In the genomic region with DNA sequence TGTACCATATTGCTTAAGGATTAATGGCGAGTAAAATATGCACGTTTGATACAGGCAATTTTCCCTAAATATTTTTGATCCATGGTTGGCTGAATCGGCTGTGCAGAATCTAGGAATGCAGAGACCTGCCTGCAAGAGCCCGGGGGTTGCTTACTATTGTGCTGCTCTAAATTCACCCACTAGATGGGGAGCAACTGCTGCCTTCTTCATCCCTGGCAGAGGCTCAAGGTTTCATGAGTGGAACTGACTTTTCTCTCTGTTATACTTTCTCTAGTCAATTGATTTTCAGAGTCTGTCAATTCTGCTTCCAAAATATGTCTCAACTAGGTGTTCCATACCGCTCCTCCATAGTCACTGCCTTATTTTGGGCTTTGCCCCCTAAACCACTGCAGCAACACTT, we compare ENCODE assay signal across 10 mouse cellular contexts.
A peak's percentile ranks its signal among the peaks of the same experiment; 100 is the strongest.
DNase-seq lines count a peak whose midpoint lies in the region; ATAC-seq and TF ChIP-seq lines count a peak whose summit lies in the region.
"Had no signal": no experiment of that assay in that cellular context is flagged by ENCODE, and none has a peak within 500 bp of the region (broad histone marks: within the 10 kb centered on the region; RNA-seq: fewer than 3 reads in every experiment).

No protein-coding gene starts in this region.

- TF ChIP-seq CTCF in hindbrain, postnatal 0 days (IDR thresholded peaks at IDR 0.05; ENCODE audit: low read depth): peak; percentile 71
- TF ChIP-seq CTCF in kidney, postnatal 0 days (IDR thresholded peaks at IDR 0.05; ENCODE audit: low read depth): peak; percentile 72

- H3K27ac ChIP-seq in hindbrain, postnatal 0 days: no peak overlapping the region
- no peak overlapping the region for H3K27ac ChIP-seq in hindbrain, embryonic 11.5 days (ENCODE audit: low read depth, low read length)
- H3K27ac ChIP-seq in kidney, postnatal 0 days: no peak overlapping the region
- H3K27ac ChIP-seq: embryonic facial prominence, embryonic 13.5 days; limb, embryonic 12.5 days had no signal

- 0 out of 2 replicates have a peak, but pooled peaks have one; percentile 47 for ATAC-seq in hindbrain, postnatal 0 days
- ATAC-seq in hindbrain, embryonic 11.5 days (ENCODE audit: low FRiP score): no peak
- ATAC-seq in kidney, postnatal 0 days (replicated peaks; ENCODE audit: low FRiP score, low read depth): no peak
- ATAC-seq: activated CD4-positive, CD25-positive, alpha-beta regulatory T cell, adult 4 months had no signal

- peak; percentile 75 for DNase-seq in hindbrain, postnatal 0 days (ENCODE audit: low spot score)
- DNase-seq in hindbrain, embryonic 11.5 days (ENCODE audit: low spot score): no peak
- DNase-seq in right cerebral cortex, adult 18-20 months: peak; percentile 19
- no peak for DNase-seq in right cerebral cortex, postnatal 25 days
- peak; percentile 73 for DNase-seq in kidney, postnatal 0 days (ENCODE audit: low spot score)
- DNase-seq in testis, postnatal 14 days (ENCODE audit: low spot score): peak; percentile 52
- DNase-seq in thymus, postnatal 14 days: no peak

- WGBS in hindbrain, postnatal 0 days: 68% methylated on average over 5 of the region's 5 CpGs
- WGBS in hindbrain, embryonic 11.5 days: 79% methylated on average over 5 of the region's 5 CpGs
- WGBS in kidney, postnatal 0 days: 61% methylated on average over 5 of the region's 5 CpGs

- no peaks in the 10 kb centered on the region for H3K27me3 ChIP-seq in hindbrain, postnatal 0 days (ENCODE audit: insufficient read depth, low read length)
- no peaks in the 10 kb centered on the region for H3K27me3 ChIP-seq in hindbrain, embryonic 11.5 days (ENCODE audit: control insufficient read depth, insufficient read depth, low read length)
- H3K27me3 ChIP-seq in kidney, postnatal 0 days (ENCODE audit: insufficient read depth, low read length): no peaks in the 10 kb centered on the region

- H3K9ac ChIP-seq in hindbrain, postnatal 0 days (replicated peaks; ENCODE audit: low read length): no peak overlapping the region
- no peak overlapping the region for H3K9ac ChIP-seq in hindbrain, embryonic 11.5 days (ENCODE audit: low read depth, low read length)
- H3K9ac ChIP-seq in kidney, postnatal 0 days (ENCODE audit: low read depth, low read length): no peak overlapping the region
- H3K9ac ChIP-seq: embryonic facial prominence, embryonic 13.5 days; limb, embryonic 12.5 days had no signal

- H3K9me3 ChIP-seq in hindbrain, postnatal 0 days (ENCODE audit: low read length): no peaks in the 10 kb centered on the region
- H3K9me3 ChIP-seq in hindbrain, embryonic 11.5 days (ENCODE audit: control insufficient read depth, low read length): no peaks in the 10 kb centered on the region
- H3K9me3 ChIP-seq in kidney, postnatal 0 days (replicated peaks; ENCODE audit: low read length): no peaks in the 10 kb centered on the region
- H3K9me3 ChIP-seq: embryonic facial prominence, embryonic 13.5 days; limb, embryonic 12.5 days had no signal

- H3K4me3 ChIP-seq in hindbrain, postnatal 0 days (ENCODE audit: low read length): no peak overlapping the region
- no peak overlapping the region for H3K4me3 ChIP-seq in hindbrain, embryonic 11.5 days (ENCODE audit: low read depth, low read length)
- H3K4me3 ChIP-seq in kidney, postnatal 0 days (replicated peaks; ENCODE audit: low read depth, low read length): no peak overlapping the region
- H3K4me3 ChIP-seq: embryonic facial prominence, embryonic 13.5 days; limb, embryonic 12.5 days had no signal

- H3K4me1 ChIP-seq in hindbrain, postnatal 0 days (ENCODE audit: insufficient read depth, low read length): no peaks in the 10 kb centered on the region
- H3K4me1 ChIP-seq in hindbrain, embryonic 11.5 days (replicated peaks; ENCODE audit: control insufficient read depth, insufficient read depth, low read length): no peaks in the 10 kb centered on the region
- no peaks in the 10 kb centered on the region for H3K4me1 ChIP-seq in kidney, postnatal 0 days (replicated peaks; ENCODE audit: insufficient read depth, low read length)

- H3K4me2 ChIP-seq in hindbrain, postnatal 0 days (ENCODE audit: low read depth, low read length): no peak overlapping the region
- H3K4me2 ChIP-seq in hindbrain, embryonic 11.5 days (replicated peaks; ENCODE audit: low read depth, low read length): no peak overlapping the region
- H3K4me2 ChIP-seq in kidney, postnatal 0 days (ENCODE audit: low read length): no peak overlapping the region
- H3K4me2 ChIP-seq: embryonic facial prominence, embryonic 13.5 days; limb, embryonic 12.5 days had no signal

- no peaks in the 10 kb centered on the region; the same call in 1 of the 2 replicates for H3K36me3 ChIP-seq in hindbrain, postnatal 0 days (ENCODE audit: insufficient read depth, low read length)
- no peaks in the 10 kb centered on the region for H3K36me3 ChIP-seq in hindbrain, embryonic 11.5 days (ENCODE audit: control insufficient read depth, insufficient read depth, low read length)
- no peaks in the 10 kb centered on the region for H3K36me3 ChIP-seq in kidney, postnatal 0 days (ENCODE audit: insufficient read depth, low read length)
- H3K36me3 ChIP-seq: embryonic facial prominence, embryonic 13.5 days; limb, embryonic 12.5 days had no signal

Comparison
In these comparisons a context has a peak if more than half of its experiments do, and no peak if none do; other contexts are left out.
1. DNase-seq: peak in hindbrain, postnatal 0 days (single experiment), right cerebral cortex, adult 18-20 months (single experiment), kidney, postnatal 0 days (single experiment) and testis, postnatal 14 days (single experiment); none in hindbrain, embryonic 11.5 days (single experiment), right cerebral cortex, postnatal 25 days (single experiment) and thymus, postnatal 14 days (single experiment).